Mouse (Mus musculus): ENCODE measurements around the gene Tsen15. TPM values are rescaled to one million over a fixed set of nuclear protein-coding genes. Genes with fewer than 3 reads are reported as not detected.

Tsen15 gene
- 5.8 and 6.4 TPM in 2 replicates for total RNA-seq (2023)

DNA sequence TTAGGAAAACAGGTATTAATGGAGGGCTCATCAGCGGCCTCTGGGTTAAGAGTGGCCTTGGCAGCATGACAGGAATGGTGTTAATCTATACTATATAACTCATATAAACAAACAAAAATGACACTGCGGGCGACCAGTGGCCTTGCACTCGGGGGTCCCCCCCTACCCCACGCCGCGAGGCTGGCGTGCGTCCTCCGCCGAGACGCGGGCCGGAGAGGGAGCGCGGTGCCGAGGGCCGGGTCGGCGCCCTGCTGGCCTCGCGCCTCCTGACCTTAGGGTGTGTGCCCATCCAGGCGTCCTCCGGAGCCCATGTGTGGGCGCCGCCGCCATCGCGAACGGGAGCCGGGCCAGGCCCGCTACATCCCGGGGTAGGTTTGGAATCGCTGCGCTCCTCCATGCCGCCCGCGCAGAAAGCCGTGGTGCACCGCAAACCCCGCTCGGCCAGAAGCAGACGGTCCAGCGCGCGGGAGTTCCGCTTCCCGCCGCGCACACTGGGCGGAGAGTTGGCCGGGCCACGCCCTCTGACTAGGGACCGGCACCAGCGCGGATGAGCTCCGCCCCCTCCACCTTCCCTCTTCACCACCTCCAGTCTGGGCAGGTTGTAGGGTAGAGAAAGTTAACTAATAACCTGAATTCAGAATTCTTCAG, at the start of gene Tsen15:
TSS of gene Tsen15 (minus strand) at position 501 of the 648 bp plus-strand sequence.

DNA sequence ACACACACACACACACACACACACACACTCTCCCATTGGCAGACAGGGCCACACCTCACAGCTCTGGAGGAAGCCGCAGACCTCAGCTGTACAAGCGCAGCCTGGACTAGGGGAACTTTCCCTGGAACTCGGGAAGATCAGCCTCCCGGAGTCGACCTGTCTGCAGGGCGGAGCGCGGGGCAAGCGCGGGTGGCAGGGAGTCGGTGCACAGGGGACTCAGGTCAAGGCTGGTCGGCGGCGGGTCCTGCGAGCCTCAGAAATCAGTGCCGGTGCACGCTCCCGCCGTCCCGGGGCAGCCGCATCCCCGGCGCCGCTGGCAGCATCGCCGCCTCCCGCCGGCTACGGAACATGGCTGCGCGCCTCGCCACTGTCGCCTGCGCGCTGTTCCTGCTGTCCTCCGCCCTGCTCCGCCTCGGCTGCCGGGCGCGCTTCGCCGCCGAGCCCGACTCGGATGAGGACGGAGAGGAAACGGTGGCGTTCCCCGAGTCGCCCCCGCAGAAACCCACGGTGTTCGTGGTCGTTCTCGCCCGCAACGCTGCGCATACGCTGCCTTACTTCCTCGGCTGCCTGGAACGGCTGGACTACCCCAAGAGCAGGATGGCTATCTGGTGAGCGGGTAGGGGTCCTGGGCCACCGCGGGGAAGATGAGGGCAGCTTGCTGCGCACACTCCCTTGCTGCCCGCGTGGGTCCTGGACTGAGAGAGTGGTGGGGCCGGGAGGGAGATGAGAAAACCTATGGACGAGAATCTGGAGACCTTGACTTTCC, 13.5 kb upstream of the Tsen15 start, which contains the start of gene Colgalt2:
TSS of gene Colgalt2 (plus strand) at position 41 of the 766 bp plus-strand sequence.

Other genes with a start within 250 kb of the Tsen15 start
- not detected in 2 replicates for gene Colgalt2, start 13.1 kb upstream of the Tsen15 start, total RNA-seq (2023)